Mouse (Mus musculus) left cerebral cortex, adult 9 months (tissue): ENCODE results near the gene Fpr2.
"Not testable (repeated sequence)": the region's sequence is repeated elsewhere in the genome, so short reads cannot be mapped to it uniquely, and the experiment has no call there.

Experiments used
- DNase-seq, 2 experiments: peaks; one replicate each; pipeline ENCODE4 v3.0.0; 2022; ENCODE audit warnings: low spot score in 2 of 2

Gene Fpr2

DNA sequence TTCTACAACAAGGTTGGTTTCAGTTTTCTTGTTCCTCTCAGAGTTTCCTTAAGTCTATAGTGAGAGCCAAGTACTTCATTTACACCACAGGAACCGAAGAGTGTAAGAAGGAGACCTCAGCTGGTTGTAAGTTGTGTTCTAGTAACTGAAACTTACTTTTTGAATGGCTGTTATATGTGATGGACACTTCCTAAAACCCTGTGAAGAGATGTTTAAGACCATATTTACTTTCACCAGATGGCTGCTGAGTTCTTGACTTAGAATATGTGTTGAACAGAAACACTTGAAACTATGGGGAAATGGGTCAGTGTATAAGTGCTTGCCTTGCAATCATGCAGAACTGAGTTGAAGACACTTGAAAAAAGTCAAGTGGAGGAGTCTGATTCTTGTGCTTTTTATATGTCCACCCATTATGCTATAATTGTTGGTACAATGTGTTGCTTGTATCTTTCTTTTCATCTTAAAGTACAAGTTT lies at the start of gene Fpr2, which contains the start of gene Fpr3:
Gene Fpr2 (plus strand): TSS at position 51 of the 475 bp plus-strand sequence.
Gene Fpr3 (plus strand): TSS at position 79 of the 475 bp plus-strand sequence.
- DNase-seq: no peak

DNA sequence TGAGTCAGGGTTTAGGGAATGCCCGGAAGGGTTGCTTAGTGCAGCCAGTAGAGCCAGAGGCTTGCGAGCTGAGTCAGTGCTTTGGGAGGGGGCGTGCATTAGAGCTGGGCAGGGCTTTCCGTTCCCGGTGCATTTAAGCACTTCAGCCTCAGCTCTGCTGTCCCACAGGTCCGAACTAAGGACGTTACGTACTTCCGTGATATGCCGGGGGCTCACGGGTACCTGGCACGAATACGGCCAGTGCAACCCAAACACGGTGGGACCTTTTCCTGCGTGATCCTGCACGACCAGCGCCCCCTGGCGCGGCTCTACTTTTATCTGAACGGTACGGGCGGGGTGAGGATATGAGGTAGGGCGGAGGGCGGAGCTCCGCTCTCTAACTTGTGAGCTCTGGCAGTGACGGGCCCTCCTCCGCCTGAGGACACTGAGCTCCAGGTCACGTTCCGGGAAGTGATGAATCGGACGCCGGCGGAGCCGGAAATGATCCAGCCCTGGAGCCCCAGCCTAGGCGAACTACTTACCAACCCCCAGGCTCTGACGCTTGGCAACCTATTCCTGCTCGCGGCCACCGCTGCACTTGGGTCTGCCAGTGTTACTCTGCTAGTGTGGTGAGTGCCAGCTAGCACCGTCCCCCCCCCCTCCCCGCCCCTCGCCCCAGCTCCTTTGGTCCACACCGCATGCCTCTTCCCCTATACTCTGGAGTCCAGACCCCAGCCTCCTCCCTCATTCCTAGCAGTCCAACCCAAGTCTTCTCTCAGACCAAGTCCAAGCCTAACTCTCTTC lies 49.5 kb upstream of the Fpr2 start:
- peak; percentile 94 to 98 for DNase-seq

DNA sequence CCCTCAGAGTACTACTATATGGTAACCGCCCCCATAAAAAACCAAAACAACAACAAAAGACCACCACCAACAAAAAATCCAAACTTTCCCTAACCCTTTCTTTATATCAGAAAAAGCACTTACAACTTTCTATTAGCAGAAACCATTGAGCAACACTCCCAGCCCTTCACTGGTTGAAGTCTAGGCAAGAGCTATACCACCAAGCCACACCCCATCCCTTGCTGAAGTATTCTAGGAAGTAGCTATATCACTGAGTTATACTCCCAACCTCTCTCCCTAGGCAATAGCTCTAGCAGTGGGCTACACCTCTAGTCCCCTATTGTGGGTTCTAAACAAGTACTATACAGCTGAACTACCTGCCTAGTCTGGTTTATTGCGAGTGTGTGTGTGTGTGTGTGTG lies 48.3 kb upstream of the Fpr2 start:
- DNase-seq: no peak

DNA sequence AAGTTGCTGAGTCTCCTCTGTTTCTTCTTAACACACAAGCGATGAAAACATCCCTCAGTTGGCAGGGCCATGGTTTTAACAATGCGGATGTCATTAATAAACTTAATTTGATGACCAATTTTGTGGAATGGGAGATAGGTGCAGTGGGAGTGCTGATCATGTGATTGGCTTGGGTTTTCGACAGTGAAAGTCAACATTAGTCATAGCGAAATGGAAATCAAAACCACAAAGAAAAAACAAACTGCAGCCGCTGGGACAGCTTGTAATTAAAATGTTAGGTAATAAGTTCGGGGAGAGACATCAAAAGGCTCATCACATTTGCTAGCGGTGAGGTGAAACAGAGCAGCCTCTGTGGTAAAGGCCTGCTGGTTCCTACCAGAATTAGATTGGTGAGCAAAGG lies 46.8 kb upstream of the Fpr2 start:
- no peak for DNase-seq

DNA sequence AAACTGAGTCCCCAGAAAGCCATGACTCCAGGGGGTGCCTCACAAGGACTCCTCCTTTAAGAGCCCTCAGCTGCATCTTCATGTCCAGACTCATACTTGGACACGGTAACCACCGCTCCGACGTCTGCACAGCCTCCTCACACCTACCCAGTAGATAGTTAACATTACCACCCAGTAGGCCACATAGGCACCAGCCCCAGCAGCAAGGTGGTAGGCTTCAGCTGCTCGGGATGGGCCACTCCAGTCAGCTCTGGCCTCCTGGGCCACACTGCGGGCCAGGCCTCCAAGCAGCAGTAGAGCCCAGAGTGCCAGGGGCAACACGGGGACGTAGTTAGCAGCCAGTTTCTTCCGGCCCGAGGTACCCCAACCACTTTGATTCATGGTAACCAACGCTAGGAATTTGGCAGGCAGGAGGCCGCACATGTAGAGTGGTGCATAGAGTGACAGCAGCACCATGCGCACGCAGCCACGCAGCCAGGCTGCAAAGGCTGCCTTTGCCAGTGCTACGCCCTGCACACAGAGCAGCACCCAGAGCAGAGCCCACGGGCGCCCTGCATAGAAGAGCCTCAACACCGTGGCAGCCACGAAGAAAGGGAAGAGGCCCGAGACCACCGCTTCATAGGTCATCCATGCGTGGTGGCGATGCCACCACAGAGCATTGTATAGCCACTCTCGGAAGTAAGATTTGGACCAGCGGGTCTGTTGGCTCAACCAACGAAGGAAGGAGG lies 43.9 kb upstream of the Fpr2 start:
- no peak for DNase-seq

DNA sequence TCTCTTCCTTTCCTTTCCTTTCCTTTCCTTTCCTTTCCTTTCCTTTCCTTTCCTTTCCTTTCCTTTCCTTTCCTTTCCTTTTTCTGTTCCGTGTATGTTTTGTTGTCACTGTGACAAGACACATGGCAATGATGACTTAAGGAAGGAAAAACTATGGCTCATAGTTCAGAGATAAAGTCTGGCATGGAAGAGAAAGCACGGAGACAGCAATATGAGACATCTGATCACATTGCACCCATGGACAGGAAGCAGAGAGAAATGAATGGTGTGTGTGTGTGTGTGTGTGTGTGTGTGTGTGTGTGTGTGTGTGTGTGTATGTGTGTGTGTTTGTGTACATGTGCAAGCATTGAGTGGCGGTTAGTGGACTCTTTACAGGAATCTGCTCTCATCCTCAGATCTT lies 43.0 kb upstream of the Fpr2 start:
- DNase-seq: not testable (repeated sequence)

DNA sequence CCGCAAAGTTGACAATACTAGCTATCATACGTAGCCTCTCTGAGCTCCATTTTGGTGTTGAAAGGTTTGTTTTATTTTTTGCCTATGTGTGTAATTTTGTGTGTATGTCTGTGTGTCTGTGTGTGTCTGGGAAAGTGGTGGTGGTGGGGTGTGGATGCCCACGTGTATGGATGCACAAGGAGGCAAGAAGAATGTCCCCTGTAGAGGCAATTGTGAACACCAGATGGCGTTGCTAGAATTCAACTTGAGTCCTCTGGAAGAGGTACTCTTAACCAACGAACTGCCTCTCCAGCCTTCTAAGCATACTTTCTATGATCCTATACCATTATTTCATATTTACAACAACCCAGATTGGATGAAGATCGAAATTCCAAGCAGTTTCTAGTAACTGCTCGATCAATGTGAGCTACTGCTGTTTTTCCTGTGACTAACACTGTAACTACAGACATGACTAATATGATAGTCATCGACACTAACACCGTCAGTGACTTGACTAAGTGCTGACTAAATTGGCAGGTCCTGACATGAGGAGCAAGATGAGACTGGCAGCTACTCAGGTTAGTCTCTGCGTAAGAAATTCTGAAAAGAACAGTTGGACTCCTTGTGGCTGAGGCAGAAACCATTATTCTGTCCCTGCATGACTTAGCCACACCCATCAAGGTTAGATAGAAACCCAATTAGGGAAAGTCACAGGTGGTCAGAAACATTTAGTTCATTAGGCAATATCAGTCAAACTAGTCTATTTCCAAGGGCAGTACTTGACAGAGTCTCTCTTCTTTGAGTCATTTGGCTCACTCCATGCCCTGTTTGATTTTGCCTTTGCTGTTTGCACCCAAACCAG lies 42.2 kb upstream of the Fpr2 start:
- peak in 1 of 2 experiments; percentile 36 for DNase-seq

DNA sequence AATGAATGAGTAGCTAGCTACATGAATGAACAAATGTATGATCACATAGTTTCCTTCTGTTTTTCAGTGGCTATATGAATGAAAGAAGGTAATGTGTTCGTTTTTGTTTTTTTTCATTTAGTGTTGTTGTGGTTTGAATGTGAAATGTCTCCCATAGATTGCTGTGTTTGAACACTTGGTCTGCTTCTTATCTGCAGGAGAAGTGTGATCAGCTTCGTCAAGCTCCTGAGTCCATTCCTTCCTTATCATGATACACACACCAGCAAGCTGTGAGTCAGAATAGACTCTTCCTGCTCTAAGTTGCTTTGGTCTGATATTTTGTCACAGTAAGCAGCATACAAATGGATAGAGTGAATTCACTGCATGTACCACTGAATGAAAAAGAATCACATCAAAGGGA lies 38.6 kb upstream of the Fpr2 start:
- no peak for DNase-seq

DNA sequence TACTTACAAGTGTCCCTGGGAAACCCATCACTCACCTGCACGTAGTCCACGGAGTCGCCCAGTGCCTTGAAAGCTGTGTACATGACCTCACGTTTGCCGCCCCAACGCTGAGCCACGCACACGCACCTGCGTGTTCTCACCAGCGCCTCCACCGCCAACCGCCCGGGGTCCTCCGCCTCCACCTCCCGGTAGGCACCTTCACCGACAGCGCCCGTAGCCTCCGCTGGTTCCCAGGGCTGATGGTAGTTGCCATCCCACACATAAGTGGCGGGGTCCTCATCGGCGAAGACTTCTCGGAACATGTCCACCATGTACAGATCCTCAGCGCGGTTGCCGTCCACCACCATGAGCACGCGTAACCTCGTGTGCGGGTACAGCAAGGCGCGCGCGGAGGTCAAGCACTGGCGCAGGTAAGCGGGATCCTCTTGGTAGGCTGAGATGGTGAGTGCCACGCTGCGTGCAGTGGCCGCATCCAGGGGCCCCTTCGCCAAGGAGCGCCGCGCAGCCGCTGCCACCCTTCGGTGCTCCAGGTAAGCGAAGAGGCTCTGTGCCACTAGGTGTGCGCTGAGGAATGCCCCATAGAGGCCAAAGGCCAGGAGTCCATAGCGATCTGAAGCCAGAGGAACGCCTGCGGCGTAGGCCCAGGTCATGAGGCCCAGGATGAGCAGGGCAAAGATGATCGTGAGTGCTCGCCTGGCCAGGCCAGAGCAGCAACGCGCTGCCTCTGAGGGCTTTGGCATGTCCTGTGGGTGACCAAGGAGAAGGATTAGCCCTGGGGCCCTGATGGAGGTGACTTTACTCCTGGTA lies 37.5 kb upstream of the Fpr2 start:
- peak in 1 of 2 experiments; percentile 26 for DNase-seq

DNA sequence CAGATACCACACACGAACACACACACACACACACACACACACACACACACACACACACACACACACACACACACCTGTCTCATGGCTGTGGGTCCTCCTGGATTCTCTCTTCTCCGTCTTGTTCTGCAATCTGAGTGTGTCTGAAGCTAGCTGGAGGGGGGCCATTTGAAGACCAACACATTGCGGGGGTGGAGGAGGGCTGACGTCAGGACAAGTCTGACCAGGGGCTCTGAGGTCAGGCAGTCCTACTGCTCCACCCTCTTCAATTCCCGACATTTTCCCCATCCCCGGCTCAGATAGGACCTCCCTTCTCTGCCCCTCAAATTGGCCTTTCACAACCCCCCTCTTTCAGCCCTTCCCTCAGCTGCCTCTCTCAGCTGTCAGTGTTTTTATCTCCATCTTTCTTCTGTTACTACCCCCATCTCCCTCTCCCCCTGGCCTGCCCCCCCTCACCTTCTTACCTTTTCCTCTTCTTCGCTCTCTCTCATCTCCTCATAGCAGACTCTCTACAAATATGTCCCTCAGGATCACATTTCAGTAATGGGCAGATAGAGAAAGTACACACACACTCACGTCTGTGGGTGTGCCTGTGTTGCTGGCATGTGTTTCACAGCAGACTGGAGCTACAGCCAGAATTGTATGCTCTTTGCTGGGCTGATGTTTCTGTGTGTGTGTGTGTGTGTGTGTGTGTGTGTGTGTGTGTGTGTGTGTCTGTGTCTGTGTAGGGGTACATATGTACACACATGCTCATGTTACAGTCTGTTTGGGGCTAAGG lies 32.4 kb upstream of the Fpr2 start, which contains the start of gene Has1:
Gene Has1 (minus strand): TSS at position 142 of the 775 bp plus-strand sequence.
- no peak for DNase-seq

DNA sequence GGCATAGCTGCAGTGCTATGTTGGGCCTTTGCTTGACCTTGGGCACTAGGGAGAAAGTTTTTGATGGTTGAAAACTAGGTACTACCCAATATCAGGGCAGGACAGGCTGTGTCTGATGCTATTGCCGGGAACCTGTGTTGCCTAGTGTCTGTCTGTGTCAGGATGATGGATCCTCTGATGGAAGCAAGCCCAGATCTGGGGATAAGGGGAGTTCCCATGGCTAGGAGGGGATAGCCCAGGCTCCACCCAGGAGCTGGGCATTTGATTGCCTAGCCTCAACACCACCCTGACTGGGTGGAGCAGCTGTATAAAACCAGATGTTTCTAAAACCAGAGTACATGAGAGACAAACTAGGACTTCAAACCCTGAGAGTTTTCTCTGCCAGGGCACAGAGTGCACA lies 31.0 kb upstream of the Fpr2 start:
- no peak for DNase-seq

DNA sequence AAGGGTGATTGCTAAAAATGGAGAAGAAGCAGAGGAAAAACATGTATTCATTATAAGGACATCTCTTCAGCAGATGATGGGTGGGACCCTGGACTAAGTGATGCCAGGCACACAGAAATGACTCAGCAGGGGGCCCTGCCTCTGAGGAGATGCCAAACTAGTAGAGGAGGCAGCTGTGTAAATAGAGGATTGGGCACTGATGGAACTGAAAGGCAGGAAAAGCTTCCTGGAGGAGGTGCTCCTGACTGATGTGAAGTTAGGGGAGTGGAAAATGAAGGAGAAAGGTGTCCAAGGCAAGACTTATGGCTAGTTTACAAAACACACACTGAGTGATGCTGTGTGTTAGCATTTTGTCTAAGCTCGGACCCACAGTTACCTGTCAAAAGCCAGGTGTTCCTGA lies 30.2 kb upstream of the Fpr2 start:
- DNase-seq: no peak

DNA sequence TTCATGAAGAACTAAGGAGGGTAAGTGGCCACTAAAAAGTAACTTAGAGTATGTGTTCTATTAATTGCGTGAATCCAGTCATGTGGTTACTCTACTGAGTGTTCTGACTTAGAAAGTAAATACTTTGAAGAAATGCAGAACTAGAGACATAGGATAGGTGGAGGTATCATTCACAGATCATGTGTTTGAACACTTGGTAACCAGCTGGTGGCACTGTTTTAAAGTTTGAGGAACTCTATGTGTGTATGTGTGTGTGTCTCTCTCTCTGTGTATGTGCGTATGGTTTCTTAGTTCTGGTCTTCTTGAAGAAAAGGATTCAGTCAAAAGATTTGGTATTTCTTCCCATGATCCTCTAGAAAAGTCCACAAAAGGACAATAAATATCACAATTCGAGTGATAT lies 27.5 kb upstream of the Fpr2 start:
- DNase-seq: no peak

DNA sequence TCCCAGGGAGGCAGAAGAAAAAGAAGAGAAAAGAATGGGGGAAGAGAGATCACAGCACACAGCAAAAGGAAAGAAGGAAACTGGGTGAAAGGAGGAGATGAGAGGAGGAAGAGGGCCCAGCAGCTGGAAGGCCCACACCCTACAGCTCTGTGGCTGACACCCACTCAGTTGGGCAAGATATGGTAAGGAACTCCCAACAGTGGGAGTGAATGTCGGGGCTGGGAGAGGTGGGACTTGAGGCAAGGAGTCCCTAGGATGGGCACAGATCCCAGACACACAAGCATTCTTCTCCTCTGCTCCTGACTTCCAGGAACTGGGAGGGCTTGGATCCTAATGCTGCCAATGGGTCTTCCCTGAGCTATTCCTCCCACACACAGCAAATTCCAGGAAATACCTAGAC lies 25.3 kb upstream of the Fpr2 start:
- DNase-seq: no peak

DNA sequence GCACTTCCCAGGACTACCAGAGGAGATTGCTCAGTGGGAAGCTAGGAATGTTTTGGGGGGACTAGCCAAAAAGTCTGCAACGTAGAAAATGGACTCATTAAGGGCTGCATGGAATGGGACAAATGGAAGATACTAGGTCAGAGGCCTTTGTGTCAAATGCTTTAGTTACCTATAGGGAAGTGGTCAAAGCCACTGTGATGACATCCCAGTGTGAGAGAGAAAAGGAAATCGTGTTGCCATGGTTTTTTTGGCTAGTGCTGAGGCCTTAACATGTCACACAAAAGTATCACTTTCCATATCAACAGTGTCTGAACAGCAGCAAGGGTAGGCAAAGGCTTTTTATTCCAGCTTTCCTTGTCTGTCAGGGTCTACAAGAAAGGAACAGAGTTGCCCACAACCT lies 22.5 kb upstream of the Fpr2 start:
- no peak for DNase-seq

DNA sequence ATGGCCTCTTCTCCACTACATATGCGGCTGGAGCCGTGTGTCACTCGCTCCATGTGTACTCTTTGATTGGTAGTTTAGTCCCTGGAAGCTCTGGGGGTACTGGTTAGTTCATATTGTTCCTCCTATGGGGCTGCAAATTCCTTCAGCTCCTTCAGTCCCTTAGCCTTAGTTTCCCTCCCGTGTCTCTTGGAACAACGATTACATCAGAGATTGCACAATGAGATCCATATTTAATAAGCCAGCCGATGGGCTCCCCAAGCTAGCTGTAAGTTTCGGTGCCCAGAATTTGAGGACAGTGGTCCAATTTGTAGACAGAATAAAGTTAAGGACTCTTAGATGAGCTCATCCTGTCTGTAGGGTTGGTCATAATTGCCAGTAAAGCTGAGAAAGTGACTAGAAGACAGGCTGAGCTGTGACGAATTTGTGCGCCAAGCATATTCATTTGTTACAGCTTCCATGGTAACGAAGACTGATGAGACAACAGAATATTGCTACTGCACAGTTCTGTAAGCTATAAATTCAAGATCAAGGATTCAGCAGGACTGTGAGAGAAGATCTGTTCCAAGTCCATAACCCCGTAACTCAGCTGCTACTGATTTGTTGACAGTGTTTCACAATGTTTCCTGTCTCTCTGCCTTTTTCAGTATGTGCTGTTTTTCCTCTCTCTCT lies 20.7 kb upstream of the Fpr2 start:
- DNase-seq: no peak

DNA sequence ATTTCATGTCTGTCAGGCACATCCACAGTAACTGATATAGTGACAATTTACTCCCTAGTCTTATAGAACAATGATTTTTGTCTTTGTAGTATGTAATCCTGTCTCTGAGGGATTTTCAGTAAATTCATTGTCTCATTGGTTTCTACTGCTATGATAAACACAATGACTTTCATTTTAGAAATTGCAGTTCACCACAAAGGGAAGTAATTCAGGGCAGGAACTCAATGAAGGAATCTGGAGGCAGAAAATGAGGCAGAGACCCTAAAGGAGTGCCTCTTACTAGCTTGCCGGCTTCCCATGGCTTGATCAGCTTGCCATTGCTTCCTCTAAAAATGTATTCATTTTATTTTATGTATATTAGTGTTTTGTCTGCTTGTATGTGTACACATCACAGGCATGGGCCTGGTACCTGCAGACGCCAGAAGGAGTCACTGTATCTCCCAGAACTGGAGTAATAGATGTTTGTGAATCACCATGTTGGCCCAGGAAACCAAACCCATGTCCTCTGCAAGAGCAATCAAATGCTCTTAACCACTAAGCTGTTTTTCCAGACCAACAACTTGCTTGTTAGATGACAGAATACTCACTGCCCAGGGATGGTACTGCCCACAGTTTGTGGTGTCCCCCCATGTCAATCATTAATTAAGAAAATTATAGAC lies 16.6 kb upstream of the Fpr2 start:
- no peak for DNase-seq

DNA sequence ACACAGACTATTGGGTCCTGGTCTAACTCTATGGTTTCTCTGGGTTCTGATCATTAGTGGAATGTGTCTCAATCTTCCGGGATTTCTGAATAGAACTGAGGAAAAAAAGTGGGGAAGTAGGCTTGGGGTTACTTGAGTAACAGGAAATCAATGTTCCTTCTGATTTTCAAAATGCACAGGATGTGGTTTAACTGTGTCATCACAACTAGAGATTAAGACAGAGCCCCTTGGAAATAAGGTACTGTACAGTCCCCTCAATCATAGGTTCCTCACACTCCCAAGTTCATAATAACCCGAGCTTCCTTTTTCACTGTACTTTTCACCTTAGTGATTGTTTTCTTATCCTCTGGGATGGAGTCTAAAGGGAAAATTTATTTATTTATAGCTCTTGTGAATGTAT lies 15.9 kb upstream of the Fpr2 start:
- no peak for DNase-seq

DNA sequence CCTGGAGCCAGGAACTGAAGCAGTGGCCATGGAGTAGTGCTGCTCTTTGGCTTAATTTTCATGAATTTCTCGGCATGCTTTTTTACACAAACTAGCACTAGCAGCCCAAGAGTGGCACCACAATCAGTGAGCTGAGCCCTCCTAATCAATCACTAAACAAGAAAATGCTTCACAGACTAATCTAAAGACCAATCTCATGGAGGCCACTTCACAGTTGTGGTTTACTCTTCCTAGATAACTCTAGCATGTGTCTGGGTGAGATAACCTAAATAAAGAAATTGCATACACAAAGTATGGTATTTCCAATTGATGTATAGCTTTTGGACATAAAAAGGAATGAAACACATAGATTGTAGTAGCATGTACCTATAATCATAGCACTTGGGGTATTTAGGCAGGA lies 8.3 kb upstream of the Fpr2 start:
- DNase-seq: no peak
